Mouse (Mus musculus) bone marrow macrophage, adult 2 months (primary cell): ENCODE data around the gene Unc45a.

Experiments used
- CTCF ChIP-seq: IDR thresholded peaks from 2 replicates; pipeline ENCODE4 v1.5.1; 2012; ENCODE audit warnings: low read depth, mild to moderate bottlenecking, low read length, moderate library complexity
- POLR2A ChIP-seq: IDR thresholded peaks from 2 replicates; pipeline ENCODE4 v1.6.1; 2012; ENCODE audit warnings: mild to moderate bottlenecking, low read depth, low read length, borderline replicate concordance

- no peak for TF ChIP-seq POLR2A
- TF ChIP-seq CTCF, result no peak
Observed at GRCm38 (mm10) chr7:80318670-80319069, 22.1 kb downstream of the Unc45a start.
